Mouse (Mus musculus): ENCODE results near the gene Ccdc84. TPM values are rescaled to one million over a fixed set of nuclear protein-coding genes. Genes with fewer than 3 reads are reported as not detected.
"Not testable (repeated sequence)": the region's sequence is repeated elsewhere in the genome, so short reads cannot be mapped to it uniquely, and the experiment has no call there.

Ccdc84 gene
- polyA plus RNA-seq, 1 experiment: 15.6 TPM

GRCm38 (mm10) chr9:44450387-44450786 lies 32.0 kb upstream of the Ccdc84 start:
- Histone ChIP-seq H3K4me2 (ENCODE audit: low read depth) (no peak overlapping the region), H3ac (ENCODE audit: control insufficient read depth, insufficient read length) (no peak overlapping the region), H3K79me2 (ENCODE audit: control insufficient read depth, insufficient read depth) (no peaks in the 10 kb centered on the region), H3K4me3 (no peak overlapping the region), H3K36me3 (ENCODE audit: control insufficient read depth, insufficient read depth) (no peaks in the 10 kb centered on the region), H3K27me3 (ENCODE audit: control insufficient read depth, insufficient read depth, insufficient read length) (peaks cover 3% of the 10 kb centered on the region)
- TF ChIP-seq MAX (IDR thresholded peaks at IDR 0.05; ENCODE audit: low read depth): no peak

- not testable (repeated sequence) for H3K79me2 ChIP-seq (ENCODE audit: control insufficient read depth, insufficient read depth); H3K27me3 ChIP-seq (ENCODE audit: control insufficient read depth, insufficient read depth, insufficient read length); H3K4me3 ChIP-seq; H3K36me3 ChIP-seq (ENCODE audit: control insufficient read depth, insufficient read depth); H3K4me2 ChIP-seq (ENCODE audit: low read depth); H3ac ChIP-seq (ENCODE audit: control insufficient read depth, insufficient read length)
Measured at GRCm38 (mm10) chr9:44444402-44445025, 26.1 kb upstream of the Ccdc84 start.

- Histone ChIP-seq H3ac (ENCODE audit: control insufficient read depth, insufficient read length) (no peak within 1 kb of the TSS), H3K36me3 (ENCODE audit: control insufficient read depth, insufficient read depth) (no peaks in the 10 kb centered on the region), H3K4me2 (ENCODE audit: low read depth) (no peak within 1 kb of the TSS), H3K79me2 (ENCODE audit: control insufficient read depth, insufficient read depth) (no peaks in the 10 kb centered on the region), H3K4me3 (no peak within 1 kb of the TSS), H3K27me3 (ENCODE audit: control insufficient read depth, insufficient read depth, insufficient read length) (no peaks in the 10 kb centered on the region)
- TF ChIP-seq TCF3 (IDR thresholded peaks at IDR 0.05; ENCODE audit: insufficient read length, low read depth): no peak
- TF ChIP-seq POLR2AphosphoS2 (IDR thresholded peaks at IDR 0.05; ENCODE audit: insufficient read length, low read depth): no peak
- TF ChIP-seq MYOD1 (IDR thresholded peaks at IDR 0.05; ENCODE audit: control insufficient read depth in 1 of 3, insufficient read length in 2 of 3, low read depth in 2 of 3): no peak
- no peak for TF ChIP-seq E2F4 (IDR thresholded peaks at IDR 0.05; ENCODE audit: insufficient read depth)
- no peak for TF ChIP-seq MAX (IDR thresholded peaks at IDR 0.05; ENCODE audit: low read depth)
- TF ChIP-seq MYOG (IDR thresholded peaks at IDR 0.05; ENCODE audit: control insufficient read depth in 1 of 3, insufficient read depth in 1 of 3, insufficient read length in 2 of 3, low read depth in 2 of 3): no peak
- no peak for TF ChIP-seq USF1 (IDR thresholded peaks at IDR 0.05; ENCODE audit: low read depth)
- no peak for TF ChIP-seq CEBPB (IDR thresholded peaks at IDR 0.05; ENCODE audit: insufficient read depth, poor library complexity, severe bottlenecking)
- TF ChIP-seq REST (IDR thresholded peaks at IDR 0.05; ENCODE audit: insufficient read depth, insufficient read length): no peak
- no peak for TF ChIP-seq TCF12 (IDR thresholded peaks at IDR 0.05; ENCODE audit: insufficient read depth, poor library complexity, severe bottlenecking)
- TF ChIP-seq POLR2A (IDR thresholded peaks at IDR 0.05; ENCODE audit: insufficient read length, low read depth): no peak
- no peak for TF ChIP-seq SRF (IDR thresholded peaks at IDR 0.05; ENCODE audit: control insufficient read depth, insufficient read length, low read depth)
Measured at GRCm38 (mm10) chr9:44440961-44441360, 22.6 kb upstream of the Ccdc84 start, which contains the start of gene Foxr1. TSS of gene Foxr1 (minus strand) at chr9:44441136.

- Histone ChIP-seq H3K27me3 (ENCODE audit: control insufficient read depth, insufficient read depth, insufficient read length) (no peaks in the 10 kb centered on the region), H3K79me2 (ENCODE audit: control insufficient read depth, insufficient read depth) (no peaks in the 10 kb centered on the region), H3K4me2 (ENCODE audit: low read depth) (no peak overlapping the region), H3ac (ENCODE audit: control insufficient read depth, insufficient read length) (no peak overlapping the region), H3K4me3 (no peak overlapping the region), H3K36me3 (ENCODE audit: control insufficient read depth, insufficient read depth) (no peaks in the 10 kb centered on the region)
- TF ChIP-seq REST (IDR thresholded peaks at IDR 0.05; ENCODE audit: insufficient read depth, insufficient read length): no peak
- no peak for TF ChIP-seq MAX (IDR thresholded peaks at IDR 0.05; ENCODE audit: low read depth)
- TF ChIP-seq CEBPB (IDR thresholded peaks at IDR 0.05; ENCODE audit: insufficient read depth, poor library complexity, severe bottlenecking): no peak
- TF ChIP-seq SRF (IDR thresholded peaks at IDR 0.05; ENCODE audit: control insufficient read depth, insufficient read length, low read depth): no peak
- no peak for TF ChIP-seq MYOG (IDR thresholded peaks at IDR 0.05; ENCODE audit: control insufficient read depth in 1 of 3, insufficient read depth in 1 of 3, insufficient read length in 2 of 3, low read depth in 2 of 3)
- no peak for TF ChIP-seq POLR2AphosphoS2 (IDR thresholded peaks at IDR 0.05; ENCODE audit: insufficient read length, low read depth)
Measured at GRCm38 (mm10) chr9:44435747-44436146, 17.4 kb upstream of the Ccdc84 start.

- no peak overlapping the region for H3ac ChIP-seq (ENCODE audit: control insufficient read depth, insufficient read length)
- H3K79me2 ChIP-seq (ENCODE audit: control insufficient read depth, insufficient read depth): no peaks in the 10 kb centered on the region
- TF ChIP-seq POLR2A (IDR thresholded peaks at IDR 0.05; ENCODE audit: insufficient read length, low read depth): no peak
- TF ChIP-seq CEBPB (IDR thresholded peaks at IDR 0.05; ENCODE audit: insufficient read depth, poor library complexity, severe bottlenecking): no peak
- no peak overlapping the region for H3K4me3 ChIP-seq
- H3K27me3 ChIP-seq (ENCODE audit: control insufficient read depth, insufficient read depth, insufficient read length): no peaks in the 10 kb centered on the region
- H3K4me2 ChIP-seq (ENCODE audit: low read depth): no peak overlapping the region
- H3K36me3 ChIP-seq (ENCODE audit: control insufficient read depth, insufficient read depth): no peaks in the 10 kb centered on the region
Measured at GRCm38 (mm10) chr9:44432577-44433185, 14.3 kb upstream of the Ccdc84 start.

- Histone ChIP-seq H3K27me3 (ENCODE audit: control insufficient read depth, insufficient read depth, insufficient read length) (no peaks in the 10 kb centered on the region), H3K36me3 (ENCODE audit: control insufficient read depth, insufficient read depth) (no peaks in the 10 kb centered on the region), H3ac (ENCODE audit: control insufficient read depth, insufficient read length) (no peak overlapping the region), H3K4me2 (ENCODE audit: low read depth) (no peak overlapping the region), H3K79me2 (ENCODE audit: control insufficient read depth, insufficient read depth) (no peaks in the 10 kb centered on the region), H3K4me3 (no peak overlapping the region)
- TF ChIP-seq SRF (IDR thresholded peaks at IDR 0.05; ENCODE audit: control insufficient read depth, insufficient read length, low read depth) (no peak), REST (IDR thresholded peaks at IDR 0.05; ENCODE audit: insufficient read depth, insufficient read length) (no peak), TCF3 (IDR thresholded peaks at IDR 0.05; ENCODE audit: insufficient read length, low read depth) (no peak), TCF12 (IDR thresholded peaks at IDR 0.05; ENCODE audit: insufficient read depth, poor library complexity, severe bottlenecking) (no peak), POLR2AphosphoS2 (IDR thresholded peaks at IDR 0.05; ENCODE audit: insufficient read length, low read depth) (no peak), USF1 (IDR thresholded peaks at IDR 0.05; ENCODE audit: low read depth) (no peak), CEBPB (IDR thresholded peaks at IDR 0.05; ENCODE audit: insufficient read depth, poor library complexity, severe bottlenecking) (no peak), E2F4 (IDR thresholded peaks at IDR 0.05; ENCODE audit: insufficient read depth) (no peak), MAX (IDR thresholded peaks at IDR 0.05; ENCODE audit: low read depth) (no peak), MYOG (IDR thresholded peaks at IDR 0.05; ENCODE audit: control insufficient read depth in 1 of 3, insufficient read depth in 1 of 3, insufficient read length in 2 of 3, low read depth in 2 of 3) (no peak), POLR2A (IDR thresholded peaks at IDR 0.05; ENCODE audit: insufficient read length, low read depth) (no peak), MYOD1 (IDR thresholded peaks at IDR 0.05; ENCODE audit: control insufficient read depth in 1 of 3, insufficient read length in 2 of 3, low read depth in 2 of 3) (no peak)
Measured at GRCm38 (mm10) chr9:44423576-44423975, 5.2 kb upstream of the Ccdc84 start.
